Mouse (Mus musculus) kidney, postnatal 0 days (tissue): ENCODE results near the gene Gm7879. TPM values are rescaled to one million over a fixed set of nuclear protein-coding genes. Genes with fewer than 3 reads are reported as not detected.

Experiments used
- ATAC-seq: fragments of 200-750 bp; cut with Nextera tagmentation; replicated peaks from 2 replicates; pipeline ENCODE4 v1.8.0; 2017; ENCODE audit warnings: low read depth, moderate number of reproducible peaks, moderate TSS enrichment, moderate library complexity; ENCODE audit not compliant: low FRiP score
- DNase-seq: peaks from one replicate; pipeline ENCODE4 v3.0.0-alpha.2; 2016; ENCODE audit warnings: low spot score
- H3K27ac ChIP-seq: fragments of 300-500 bp; sonication (generic); 2 replicates; pipeline ENCODE4 v1.5.1; 2014; ENCODE audit warnings: mild to moderate bottlenecking
- H3K27me3 ChIP-seq: fragments of 300-500 bp; sonication (generic); 2 replicates; pipeline ENCODE4 v1.6.1; 2014; ENCODE audit warnings: low read length, mixed read lengths; ENCODE audit not compliant: insufficient read depth
- H3K36me3 ChIP-seq: fragments of 300-500 bp; sonication (generic); 2 replicates; pipeline ENCODE4 v1.6.1; 2014; ENCODE audit warnings: low read length, mixed read lengths; ENCODE audit not compliant: insufficient read depth
- H3K4me1 ChIP-seq: fragments of 300-500 bp; sonication (generic); replicated peaks from 2 replicates; pipeline ENCODE4 v1.6.1; 2014; ENCODE audit warnings: antibody characterized with exemption, low read length, mixed read lengths; ENCODE audit not compliant: insufficient read depth
- H3K4me2 ChIP-seq: fragments of 300-500 bp; sonication (generic); 2 replicates; pipeline ENCODE4 v1.6.1; 2014; ENCODE audit warnings: mild to moderate bottlenecking, low read length, moderate library complexity, mixed read lengths
- H3K4me3 ChIP-seq: fragments of 300-500 bp; sonication (generic); replicated peaks from 2 replicates; pipeline ENCODE4 v1.5.1; 2014; ENCODE audit warnings: low read depth, low read length
- H3K9ac ChIP-seq: fragments of 300-500 bp; sonication (generic); 2 replicates; pipeline ENCODE4 v1.6.1; 2014; ENCODE audit warnings: low read depth, low read length
- H3K9me3 ChIP-seq: fragments of 300-500 bp; sonication (generic); replicated peaks from 2 replicates; pipeline ENCODE4 v1.6.1; 2016; ENCODE audit warnings: low read length, inconsistent platforms, mixed read lengths
- CTCF ChIP-seq: IDR thresholded peaks from 2 replicates; pipeline ENCODE4 v1.5.1; 2016; ENCODE audit warnings: antibody characterized with exemption, low read depth, mild to moderate bottlenecking, moderate library complexity
- WGBS: fragments of 180-500 bp; shearing (Covaris S2); extraction: QIAGEN DNeasy Blood & Tissue Kit; methylation state at CpG from one replicate; pipeline ENCODE4 v1.1.7; 2014; 5-methylcytosine and 5-hydroxymethylcytosine counted together
- polyA plus RNA-seq: library from polyadenylated mRNA; unstranded; fragments of >200 nt; fragmentation: Nextera tagmentation; extraction: Ambion mirVana; gene quantifications from 2 replicates; pipeline ENCODE4 v1.2.1, GENCODE M21; 2015

Gm7879 gene
- polyA plus RNA-seq, 1 experiment from 2014 or later, result not detected

GRCm38 (mm10) chr5:43872652-43873051 lies 40.3 kb upstream of the Gm7879 start:
- no peaks in the 10 kb centered on the region for H3K36me3 ChIP-seq
- 61% methylated on average over 1 of the region's 1 CpGs for WGBS
- no peak overlapping the region for H3K27ac ChIP-seq
- no peaks in the 10 kb centered on the region for H3K9me3 ChIP-seq
- H3K4me2 ChIP-seq, result no peak overlapping the region
- no peak overlapping the region for H3K9ac ChIP-seq
- no peaks in the 10 kb centered on the region for H3K4me1 ChIP-seq
- H3K4me3 ChIP-seq, result no peak overlapping the region
- no peaks in the 10 kb centered on the region for H3K27me3 ChIP-seq
- no peak for TF ChIP-seq CTCF
- DNase-seq, result no peak
- ATAC-seq, result no peak

DNA sequence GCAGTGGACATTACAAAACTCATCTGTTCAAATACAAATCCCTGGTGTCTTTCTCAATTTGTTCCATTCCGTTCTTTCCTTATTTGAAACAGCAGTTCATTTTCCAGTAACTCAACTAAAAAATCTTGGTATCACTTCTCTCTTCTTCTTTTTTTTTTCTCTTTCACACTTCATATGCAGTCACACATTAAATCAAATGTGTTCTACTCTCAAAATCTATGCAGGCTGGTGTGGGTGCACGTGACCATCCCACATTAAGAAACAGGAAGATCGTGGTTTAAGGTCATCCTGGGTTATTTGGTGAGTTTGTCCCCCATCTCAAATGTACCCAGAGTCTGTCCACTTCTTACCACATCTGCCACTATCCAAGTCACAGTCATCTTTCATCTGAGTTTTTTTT lies 30.9 kb upstream of the Gm7879 start:
- no peak for DNase-seq
- H3K4me3 ChIP-seq, result no peak overlapping the region
- no peaks in the 10 kb centered on the region for H3K36me3 ChIP-seq
- no peaks in the 10 kb centered on the region for H3K4me1 ChIP-seq
- H3K9me3 ChIP-seq, result no peaks in the 10 kb centered on the region
- no peak overlapping the region for H3K9ac ChIP-seq
- ATAC-seq, result no peak
- no peak overlapping the region for H3K27ac ChIP-seq
- H3K27me3 ChIP-seq, result no peaks in the 10 kb centered on the region
- WGBS, result 78% methylated on average over 3 of the region's 3 CpGs
- TF ChIP-seq CTCF, result no peak
- H3K4me2 ChIP-seq, result no peak overlapping the region

- WGBS, result 22% methylated on average over 3 of the region's 3 CpGs
- TF ChIP-seq CTCF, result no peak
- Histone ChIP-seq H3K4me2 (no peak overlapping the region), H3K4me3 (no peak overlapping the region), H3K27ac (no peak overlapping the region), H3K9me3 (no peaks in the 10 kb centered on the region), H3K9ac (no peak overlapping the region), H3K4me1 (no peaks in the 10 kb centered on the region), H3K27me3 (no peaks in the 10 kb centered on the region), H3K36me3 (no peaks in the 10 kb centered on the region)
- no peak for DNase-seq
- ATAC-seq, result no peak
These were observed 27.7 kb upstream of the Gm7879 start for GRCm38 (mm10) chr5:43885060-43885820.

- WGBS, result 35% methylated on average over 1 of the region's 1 CpGs
- TF ChIP-seq CTCF, result peak; percentile 83
- Histone ChIP-seq H3K36me3 (no peaks in the 10 kb centered on the region), H3K9me3 (no peaks in the 10 kb centered on the region), H3K4me2 (no peak overlapping the region), H3K4me1 (no peaks in the 10 kb centered on the region), H3K27me3 (no peaks in the 10 kb centered on the region), H3K27ac (no peak overlapping the region), H3K9ac (no peak overlapping the region), H3K4me3 (no peak overlapping the region)
- DNase-seq (peak; percentile 84), ATAC-seq (no peak)
These were observed 20.6 kb upstream of the Gm7879 start for GRCm38 (mm10) chr5:43892386-43892785.

DNA sequence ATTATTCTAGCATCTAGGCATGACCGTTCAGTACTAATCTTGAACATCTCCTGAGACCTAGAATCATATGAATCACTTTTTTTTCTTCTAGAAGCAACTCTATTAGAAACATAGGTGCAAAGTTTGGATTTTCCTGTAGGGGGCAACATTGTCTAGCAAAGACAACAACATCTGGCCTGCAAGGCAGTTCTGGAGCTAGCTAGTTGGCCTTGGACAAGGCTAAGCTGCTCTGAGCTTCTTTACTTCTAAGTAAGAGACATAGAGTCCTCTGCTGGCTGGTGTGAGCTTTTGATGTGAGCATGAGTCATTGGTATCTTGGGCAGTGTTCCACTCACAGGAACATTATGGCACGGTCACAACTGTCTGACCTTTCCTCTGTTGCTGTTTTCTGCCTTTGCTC lies 18.8 kb upstream of the Gm7879 start:
- DNase-seq, result peak; percentile 86
- Histone ChIP-seq H3K9ac (no peak overlapping the region), H3K36me3 (no peaks in the 10 kb centered on the region), H3K27me3 (no peaks in the 10 kb centered on the region), H3K4me3 (no peak overlapping the region), H3K27ac (no peak overlapping the region), H3K9me3 (no peaks in the 10 kb centered on the region), H3K4me1 (no peaks in the 10 kb centered on the region), H3K4me2 (no peak overlapping the region)
- peak; percentile 74 for ATAC-seq
- WGBS, result 49% methylated on average over 2 of the region's 2 CpGs
- peak; percentile 75 for TF ChIP-seq CTCF

DNA sequence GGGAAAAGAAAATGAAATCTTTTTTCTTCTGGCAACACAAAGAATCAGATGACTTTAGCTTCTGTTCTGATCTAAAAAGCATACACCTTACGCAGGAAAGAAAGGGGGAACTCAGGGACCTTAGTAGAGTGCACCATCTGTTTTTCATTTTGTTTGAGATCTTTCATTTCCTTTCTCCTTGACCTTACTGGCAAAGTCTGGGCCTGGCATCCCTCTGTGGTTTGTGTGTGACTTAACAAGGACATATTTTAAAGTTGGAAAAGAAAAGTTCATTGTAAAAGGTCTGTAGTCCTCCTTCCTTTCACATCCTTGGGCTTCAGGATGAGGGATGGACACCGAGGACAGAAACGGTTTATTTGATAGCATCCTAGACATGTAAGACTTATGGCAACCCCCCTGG lies 17.0 kb upstream of the Gm7879 start:
- ATAC-seq, result no peak
- Histone ChIP-seq H3K9me3 (no peaks in the 10 kb centered on the region), H3K36me3 (no peaks in the 10 kb centered on the region), H3K27me3 (no peaks in the 10 kb centered on the region), H3K27ac (no peak overlapping the region), H3K4me2 (no peak overlapping the region), H3K4me3 (no peak overlapping the region), H3K4me1 (no peaks in the 10 kb centered on the region), H3K9ac (no peak overlapping the region)
- no peak for TF ChIP-seq CTCF
- 71% methylated on average over 3 of the region's 3 CpGs for WGBS
- DNase-seq, result no peak

DNA sequence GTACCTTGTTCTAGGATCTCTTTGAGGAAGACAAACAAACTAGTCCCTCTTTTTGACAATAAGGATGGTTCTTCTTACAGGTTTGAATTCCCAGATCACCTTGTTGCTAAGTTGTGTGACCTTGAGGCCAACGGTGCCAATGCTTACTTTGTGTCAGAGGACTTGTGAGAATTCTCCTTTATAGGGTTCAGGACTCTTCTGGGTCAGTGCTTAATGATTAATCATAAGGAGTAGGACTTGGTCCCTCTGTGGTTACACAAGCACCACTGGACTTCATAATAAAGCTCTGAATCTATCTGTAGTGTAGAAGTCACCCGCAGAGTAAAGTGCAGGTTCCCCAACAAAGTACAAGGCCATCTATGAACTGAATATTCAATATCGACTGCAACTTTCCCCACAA lies 8.3 kb upstream of the Gm7879 start:
- Histone ChIP-seq H3K4me3 (no peak overlapping the region), H3K4me2 (no peak overlapping the region), H3K27me3 (no peaks in the 10 kb centered on the region), H3K27ac (no peak overlapping the region), H3K4me1 (no peaks in the 10 kb centered on the region), H3K36me3 (no peaks in the 10 kb centered on the region; the same call in 1 of the 2 replicates), H3K9me3 (no peaks in the 10 kb centered on the region), H3K9ac (no peak overlapping the region)
- peak; percentile 5 for DNase-seq
- no peak for ATAC-seq
- TF ChIP-seq CTCF, result no peak
- WGBS, result 83% methylated on average over 3 of the region's 3 CpGs
